Mouse (Mus musculus) spleen, postnatal 36 days (tissue): ENCODE results near the gene Sox10.

ENCODE experiments used
- DNase-seq, 2 experiments: peaks; one replicate each; pipeline ENCODE4 v3.0.0; 2022; ENCODE audit warnings: low spot score in 2 of 2, mixed read lengths in 1 of 2

The Sox10 gene

DNA sequence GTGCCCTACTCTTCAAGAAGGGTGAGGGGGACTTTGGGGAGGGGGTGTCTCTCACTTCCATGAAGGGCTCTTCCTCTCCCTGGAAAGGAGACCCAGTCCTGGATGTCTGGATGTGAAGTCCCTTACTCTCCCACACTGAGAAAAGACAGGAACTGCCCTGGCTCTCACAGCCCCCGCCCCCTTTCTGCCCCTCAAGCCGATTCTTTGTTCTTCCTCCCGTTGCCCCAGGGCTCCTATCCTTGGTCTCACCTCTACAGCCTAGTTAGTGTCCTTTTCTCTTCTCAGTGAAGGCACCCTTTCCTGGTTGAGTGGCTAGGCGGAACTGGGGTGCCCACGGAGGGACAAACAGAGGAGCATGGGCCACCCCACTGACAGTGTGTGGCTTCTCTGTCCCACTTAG is at the start of gene Sox10:
Sox10 (minus strand) TSS at position 101 of the 400 bp plus-strand sequence.
- DNase-seq: no peak

- DNase-seq: no peak
Observed at GRCm38 (mm10) chr15:79213591-79213990, 48.6 kb upstream of the Sox10 start.

DNA sequence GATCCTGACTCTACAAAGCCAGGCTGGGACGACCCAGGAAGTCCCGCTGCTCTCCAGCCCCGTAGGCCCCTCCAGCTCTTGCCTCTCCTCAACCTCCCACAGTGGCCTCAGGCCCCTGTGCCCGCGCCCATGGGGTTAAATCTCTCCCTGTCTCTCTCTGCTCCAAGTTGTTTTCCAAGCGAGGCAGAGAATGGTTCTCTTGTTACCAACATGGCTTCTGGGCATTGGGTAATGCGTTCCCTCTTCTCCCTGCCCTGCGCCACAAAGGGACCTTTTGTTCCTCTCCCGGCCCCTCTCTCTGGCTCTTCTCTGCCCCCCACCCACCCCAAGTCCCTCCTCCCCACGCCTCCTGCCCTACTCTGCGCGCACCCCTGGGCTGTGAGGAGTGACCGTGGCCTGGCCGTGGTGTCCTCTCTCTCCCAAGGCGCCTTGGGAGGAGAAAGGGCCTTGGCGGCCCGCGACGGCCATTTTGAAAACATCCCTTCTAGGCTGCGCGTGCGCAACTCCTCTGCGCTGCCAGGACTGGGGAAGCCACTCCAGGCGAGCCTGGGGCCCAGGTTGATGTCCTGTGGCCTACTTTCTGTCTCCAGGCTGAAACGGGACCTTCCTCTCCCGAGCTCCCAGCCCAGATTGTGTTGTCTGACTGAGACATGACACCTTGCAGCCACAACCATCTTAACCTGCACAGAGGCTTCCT is 47.9 kb upstream of the Sox10 start:
- no peak for DNase-seq

DNA sequence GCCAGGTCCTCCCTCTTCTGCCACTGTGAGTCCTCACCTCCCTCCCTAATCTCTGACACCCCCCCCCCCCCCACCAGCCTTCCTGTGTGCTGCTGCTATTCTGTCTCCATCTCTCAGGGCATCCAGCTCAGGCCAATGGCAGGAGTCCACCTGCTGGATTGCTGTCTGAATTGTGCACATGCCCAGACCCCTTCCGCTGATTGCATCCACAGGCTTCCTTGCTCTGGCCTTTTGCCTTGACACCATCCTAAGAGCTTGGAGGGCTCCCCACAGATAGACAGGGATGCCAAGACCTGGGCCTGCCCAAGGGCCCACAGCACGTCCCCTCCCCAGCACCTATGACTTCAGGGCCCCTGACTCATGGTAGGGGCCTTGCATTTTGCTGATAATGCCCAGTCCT is 45.3 kb upstream of the Sox10 start:
- DNase-seq: no peak

GRCm38 (mm10) chr15:79208758-79209439 is 43.9 kb upstream of the Sox10 start:
- peak; percentile 57 to 64 for DNase-seq

DNA sequence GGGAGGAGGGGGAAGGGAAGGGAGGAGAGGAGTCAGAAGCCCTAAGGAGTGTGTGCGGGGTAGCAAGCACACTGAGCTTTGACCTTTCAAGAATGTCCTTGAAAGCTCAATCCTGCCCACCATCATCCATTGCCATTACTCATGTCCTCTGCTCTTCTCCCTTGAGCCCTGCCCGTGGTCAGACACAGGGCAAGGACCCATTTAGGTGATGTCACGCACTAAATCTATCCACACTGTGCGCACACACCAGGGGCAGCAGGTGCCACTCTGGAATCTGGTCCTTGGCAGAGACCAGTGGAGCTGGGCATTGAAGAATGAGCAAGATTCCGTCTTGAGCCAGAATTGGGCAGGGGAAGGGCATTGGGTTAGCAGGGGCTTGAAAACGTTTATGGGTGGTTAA is 43.2 kb upstream of the Sox10 start:
- no peak for DNase-seq

DNA sequence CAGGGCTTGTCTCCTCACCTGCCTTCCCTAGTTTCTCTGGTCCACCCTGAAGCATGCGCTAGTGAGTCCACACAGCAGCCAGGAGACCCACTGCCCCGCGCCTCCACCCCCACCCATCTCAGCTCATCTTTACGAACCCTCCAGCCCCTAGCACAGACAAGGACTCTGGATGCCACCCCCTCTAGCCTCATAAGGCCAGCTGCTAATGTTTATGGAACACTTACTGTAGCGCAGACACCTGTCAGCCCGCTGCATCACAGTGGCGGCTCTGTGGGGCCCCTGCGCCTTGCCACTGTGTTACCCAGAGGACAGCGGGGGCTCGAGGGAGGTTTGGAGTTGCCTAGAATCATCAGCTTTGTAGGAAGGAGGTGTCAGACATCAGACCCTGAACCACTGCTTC is 37.5 kb upstream of the Sox10 start:
- DNase-seq: no peak

- DNase-seq: no peak
Observed at GRCm38 (mm10) chr15:79201491-79202150, 36.6 kb upstream of the Sox10 start.

GRCm38 (mm10) chr15:79199390-79199976 is 34.4 kb upstream of the Sox10 start:
- DNase-seq: no peak

DNA sequence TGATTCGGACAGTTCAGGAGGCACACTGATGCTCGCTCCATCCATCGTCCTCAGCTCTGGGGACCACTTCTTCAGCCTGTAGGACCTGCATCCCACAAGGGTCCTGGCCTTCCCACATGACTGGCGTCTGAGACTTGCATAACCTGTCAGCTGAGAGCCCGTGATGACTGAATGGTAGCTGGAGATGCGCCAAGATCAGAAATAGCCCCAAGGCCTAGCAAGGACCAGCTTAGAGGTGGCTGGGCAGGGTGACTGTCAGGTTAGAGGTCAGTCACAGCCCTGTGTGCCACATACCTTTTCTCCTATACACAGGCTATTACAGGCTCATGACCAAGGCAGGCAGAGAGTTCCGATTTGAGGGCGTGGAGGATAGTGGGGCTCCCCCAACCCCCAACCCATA is 30.5 kb upstream of the Sox10 start:
- DNase-seq: no peak

GRCm38 (mm10) chr15:79194946-79195345 is 29.9 kb upstream of the Sox10 start:
- DNase-seq: no peak

DNA sequence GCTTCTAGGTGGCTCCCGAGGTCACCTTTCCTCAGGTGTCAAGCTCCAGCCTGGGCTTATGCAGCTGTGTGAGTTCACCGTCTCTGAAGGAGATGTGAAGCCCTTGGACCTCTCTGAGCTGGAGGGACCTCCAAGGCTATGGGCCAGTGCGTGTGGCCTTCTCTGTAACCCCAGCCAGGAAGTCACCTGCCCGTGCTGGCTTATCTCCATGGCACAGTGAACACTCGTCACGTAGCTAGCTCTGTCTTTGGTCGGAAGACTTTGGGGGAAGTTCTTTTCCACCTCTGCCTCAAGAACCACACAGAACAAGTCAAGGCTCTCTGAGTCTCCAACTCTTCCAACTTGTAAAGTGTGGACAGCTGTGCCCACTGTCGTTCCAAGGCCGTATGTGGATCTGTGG is 29.0 kb upstream of the Sox10 start:
- DNase-seq: no peak

GRCm38 (mm10) chr15:79192885-79193845 is 28.1 kb upstream of the Sox10 start:
- DNase-seq: no peak

GRCm38 (mm10) chr15:79192450-79192849 is 27.4 kb upstream of the Sox10 start:
- no peak for DNase-seq

- no peak for DNase-seq
Observed at GRCm38 (mm10) chr15:79191426-79191825, 26.4 kb upstream of the Sox10 start.

DNA sequence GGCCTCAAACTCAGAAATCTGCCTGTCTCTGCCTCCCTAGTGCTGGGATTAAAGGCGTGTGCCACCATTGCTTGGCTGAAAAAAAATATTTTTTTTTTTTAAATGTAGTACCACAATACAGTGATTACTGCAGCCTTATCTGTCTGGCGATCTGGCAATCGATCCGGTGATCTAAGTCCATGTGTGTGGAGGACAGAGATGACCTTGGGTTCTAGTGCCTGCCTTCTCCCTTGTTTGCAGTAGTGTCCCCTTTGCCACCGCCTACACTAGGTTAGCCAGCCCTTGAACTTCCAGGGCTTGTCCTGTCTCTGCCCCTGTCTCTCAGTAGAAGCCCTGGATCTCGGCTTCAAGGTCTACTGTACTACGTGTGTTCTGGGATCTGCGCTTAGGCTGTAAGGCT is 22.8 kb upstream of the Sox10 start:
- DNase-seq: no peak

GRCm38 (mm10) chr15:79185213-79185612 is 20.2 kb upstream of the Sox10 start:
- DNase-seq: no peak

DNA sequence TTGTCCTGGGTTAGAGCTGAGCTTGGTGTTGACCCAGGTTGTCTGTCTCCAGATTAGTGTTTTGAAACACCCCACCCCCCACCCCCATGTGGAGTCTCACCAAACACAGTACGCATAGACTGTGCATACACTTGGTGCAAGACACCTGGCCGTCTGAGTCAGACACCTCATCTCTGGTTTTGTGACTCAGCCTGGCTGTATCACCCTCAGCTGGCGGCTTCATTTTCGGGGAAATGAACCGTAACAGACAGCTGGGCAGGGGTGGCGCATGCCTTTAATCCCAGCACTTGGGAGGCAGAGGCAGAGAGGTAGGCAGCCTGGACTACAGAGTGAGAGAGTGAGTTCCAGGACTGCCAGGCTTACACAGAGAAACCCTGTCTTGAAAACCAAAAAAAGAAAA is 11.9 kb upstream of the Sox10 start:
- DNase-seq: no peak

- DNase-seq: no peak
Observed at GRCm38 (mm10) chr15:79166712-79167111, 1.7 kb upstream of the Sox10 start.

DNA sequence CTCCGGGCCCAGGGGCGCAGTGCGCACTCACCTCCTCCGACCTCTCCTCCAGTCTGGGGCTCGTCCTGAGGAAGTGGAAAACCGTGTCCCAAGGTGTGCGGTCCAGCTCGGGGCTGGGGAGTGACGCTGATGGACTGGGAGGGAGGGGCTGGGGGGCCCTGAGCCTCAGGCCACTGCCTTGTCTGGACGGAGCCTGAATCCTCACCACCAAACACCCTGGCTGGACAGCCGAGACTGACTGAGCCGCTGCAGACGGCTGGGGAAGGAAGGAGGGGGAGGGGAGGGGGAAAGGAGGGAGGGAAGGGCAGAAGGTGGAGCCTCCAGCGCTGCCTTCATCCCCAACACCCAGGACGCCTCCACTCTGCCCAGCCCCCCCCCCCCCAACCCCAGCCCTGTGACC is 789 bp downstream of the Sox10 start:
- DNase-seq: no peak

GRCm38 (mm10) chr15:79162822-79163221 is 2.2 kb downstream of the Sox10 start:
- no peak for DNase-seq
